Mouse (Mus musculus) heart, adult 2 months (tissue): ENCODE measurements around the gene Ddias. TPM values are rescaled to one million over a fixed set of nuclear protein-coding genes. Genes with fewer than 3 reads are reported as not detected.

ENCODE experiments used
- DNase-seq, 2 experiments: peaks; one replicate each; pipeline ENCODE4 v3.0.0; 2021
- H3K27ac ChIP-seq: fragments of 200-600 bp; 2 replicates; pipeline ENCODE4 v1.8.1; 2022
- H3K27me3 ChIP-seq: fragments of 200-500 bp; 2 replicates; pipeline ENCODE4 v1.6.1; 2012; ENCODE audit warnings: mild to moderate bottlenecking, low read length, inconsistent platforms, mixed read lengths; ENCODE audit not compliant: control insufficient read depth, insufficient read depth
- H3K36me3 ChIP-seq: fragments of 200-500 bp; 2 replicates; pipeline ENCODE4 v1.6.1; 2012; ENCODE audit warnings: low read length, inconsistent platforms; ENCODE audit not compliant: control insufficient read depth, insufficient read depth
- H3K4me1 ChIP-seq: fragments of 200-500 bp; 2 replicates; pipeline ENCODE4 v1.6.1; 2011; ENCODE audit warnings: low read length; ENCODE audit not compliant: control insufficient read depth, insufficient read depth
- H3K4me3 ChIP-seq: fragments of 200-600 bp; 2 replicates; pipeline ENCODE4 v1.8.1; 2022
- H3K79me2 ChIP-seq: fragments of 200-500 bp; replicated peaks from 2 replicates; pipeline ENCODE4 v1.6.1; 2012; ENCODE audit warnings: mild to moderate bottlenecking, inconsistent platforms, low read length, moderate library complexity, mixed read lengths; ENCODE audit not compliant: control insufficient read depth, insufficient read depth
- H3K9ac ChIP-seq: fragments of 200-500 bp; 2 replicates; pipeline ENCODE4 v1.6.1; 2012; ENCODE audit warnings: low read depth, mild to moderate bottlenecking, control low read depth, inconsistent platforms, low read length, mixed read lengths
- CTCF ChIP-seq: fragments of 200-600 bp; IDR thresholded peaks from 2 replicates; pipeline ENCODE4 v1.8.1; 2022; ENCODE audit warnings: antibody characterized with exemption, mild to moderate bottlenecking, moderate library complexity
- EP300 ChIP-seq: fragments of 200-500 bp; IDR thresholded peaks from 2 replicates; pipeline ENCODE4 v1.6.1; 2011; ENCODE audit warnings: low read depth, low read length, control low read depth; ENCODE audit not compliant: insufficient read depth
- POLR2A ChIP-seq: fragments of 200-500 bp; IDR thresholded peaks from 2 replicates; pipeline ENCODE4 v1.6.1; 2011; ENCODE audit warnings: mild to moderate bottlenecking, low read depth, low read length, control low read depth; ENCODE audit not compliant: insufficient read depth
- WGBS: fragments of 180-500 bp; shearing (Covaris S2); methylation state at CpG from one replicate; pipeline ENCODE4 v1.1.7; 2018; 5-methylcytosine and 5-hydroxymethylcytosine counted together
- intact Hi-C: fragments of 180-260 bp; cut with DNase I; formaldehyde crosslinking; loops from one replicate; pipeline ENCODE4 v1.15.1; 2025
- polyA plus RNA-seq: library from polyadenylated mRNA; depleted of rRNA; stranded (reverse); fragments of >200 nt; gene quantifications from 2 replicates; pipeline ENCODE4 v1.2.3, GENCODE M21; 2012
- total RNA-seq, 2 experiments: library from RNA; stranded (reverse); gene quantifications; 2 replicates each; pipeline ENCODE4 v1.2.3; 2021

The Ddias gene
- total and polyA plus RNA-seq, 3 experiments, result 0.16 to 0.44 (median 0.30) TPM

- no peak overlapping the region for H3K4me3 ChIP-seq
- H3K27me3 ChIP-seq, result no peaks in the 10 kb centered on the region
- H3K36me3 ChIP-seq, result no peaks in the 10 kb centered on the region
- no peak for DNase-seq
- H3K4me1 ChIP-seq, result no peaks in the 10 kb centered on the region
- intact Hi-C loops, result no loop called here
- peak; percentile 22 for TF ChIP-seq CTCF
- no peak for TF ChIP-seq EP300
- H3K27ac ChIP-seq, result no peak overlapping the region
- H3K79me2 ChIP-seq, result no peaks in the 10 kb centered on the region
- 58% methylated on average over 3 of the region's 3 CpGs for WGBS
- H3K9ac ChIP-seq, result no peak overlapping the region
These were observed 36.1 kb downstream of the Ddias start for GRCm38 (mm10) chr7:92837907-92838306.

- Histone ChIP-seq H3K79me2 (no peaks in the 10 kb centered on the region), H3K9ac (no peak overlapping the region), H3K36me3 (no peaks in the 10 kb centered on the region), H3K27ac (no peak overlapping the region), H3K4me1 (no peaks in the 10 kb centered on the region), H3K27me3 (no peaks in the 10 kb centered on the region), H3K4me3 (no peak overlapping the region)
- intact Hi-C loops, result no loop called here
- TF ChIP-seq CTCF (no peak), POLR2A (no peak), EP300 (no peak)
- 66% methylated on average over 11 of the region's 11 CpGs for WGBS
- DNase-seq, result no peak
These were observed 36.8 kb downstream of the Ddias start for GRCm38 (mm10) chr7:92837226-92837625.

GRCm38 (mm10) chr7:92836447-92836846, 37.6 kb downstream of the Ddias start:
- H3K4me3 ChIP-seq, result no peak overlapping the region
- no peak overlapping the region for H3K9ac ChIP-seq
- H3K79me2 ChIP-seq, result no peaks in the 10 kb centered on the region
- no peak for DNase-seq
- no peaks in the 10 kb centered on the region for H3K4me1 ChIP-seq
- no peaks in the 10 kb centered on the region for H3K27me3 ChIP-seq
- intact Hi-C loops, result no loop called here
- TF ChIP-seq POLR2A (no peak), CTCF (no peak), EP300 (no peak)
- H3K27ac ChIP-seq, result no peak overlapping the region
- whole genome bisulfite sequencing, result 83% methylated on average over 3 of the region's 3 CpGs
- no peaks in the 10 kb centered on the region for H3K36me3 ChIP-seq

- Histone ChIP-seq H3K79me2 (no peaks in the 10 kb centered on the region), H3K27me3 (no peaks in the 10 kb centered on the region), H3K9ac (no peak overlapping the region), H3K4me3 (no peak overlapping the region), H3K36me3 (no peaks in the 10 kb centered on the region), H3K27ac (no peak overlapping the region), H3K4me1 (no peaks in the 10 kb centered on the region)
- intact Hi-C loops, result no loop called here
- 73% methylated on average over 2 of the region's 2 CpGs for WGBS
- TF ChIP-seq CTCF (no peak), EP300 (no peak), POLR2A (no peak)
- DNase-seq, result no peak
These were observed 39.7 kb downstream of the Ddias start for GRCm38 (mm10) chr7:92834391-92834790.

- DNase-seq, result no peak
- Histone ChIP-seq H3K27me3 (no peaks in the 10 kb centered on the region), H3K27ac (no peak overlapping the region), H3K79me2 (no peaks in the 10 kb centered on the region), H3K4me3 (no peak overlapping the region), H3K9ac (no peak overlapping the region), H3K36me3 (no peaks in the 10 kb centered on the region), H3K4me1 (no peaks in the 10 kb centered on the region)
- TF ChIP-seq CTCF (no peak), POLR2A (no peak), EP300 (no peak)
- intact Hi-C loops, result no loop called here
- 63% methylated on average over 6 of the region's 6 CpGs for WGBS
These were observed 41.7 kb downstream of the Ddias start for GRCm38 (mm10) chr7:92832395-92832794.

GRCm38 (mm10) chr7:92827981-92828380, 46.1 kb downstream of the Ddias start:
- DNase-seq, result no peak
- H3K4me3 ChIP-seq, result no peak overlapping the region
- no peaks in the 10 kb centered on the region for H3K4me1 ChIP-seq
- intact Hi-C loops, result loop anchor here (2.0 kb wide), 2 partner anchors 85 to 197 kb away; no protein-coding TSS in a partner anchor
- no peak overlapping the region for H3K27ac ChIP-seq
- 23% methylated on average over 3 of the region's 3 CpGs for WGBS
- no peak overlapping the region for H3K9ac ChIP-seq
- H3K27me3 ChIP-seq, result no peaks in the 10 kb centered on the region
- TF ChIP-seq CTCF, result peak; percentile 72
- TF ChIP-seq POLR2A, result no peak
- no peaks in the 10 kb centered on the region for H3K79me2 ChIP-seq
- H3K36me3 ChIP-seq, result no peaks in the 10 kb centered on the region

- WGBS, result 92% methylated on average over 3 of the region's 3 CpGs
- intact Hi-C loops, result loop anchor here (2.0 kb wide), 1 partner anchor 83 kb away; no protein-coding TSS in a partner anchor
These were observed 47.8 kb downstream of the Ddias start for GRCm38 (mm10) chr7:92826248-92826647.

More at GRCm38 (mm10) chr7:92826248-92826647, 47.8 kb downstream of the Ddias start:
- Histone ChIP-seq H3K9ac (no peak overlapping the region), H3K4me3 (no peak overlapping the region), H3K4me1 (peaks cover 1% of the 10 kb centered on the region), H3K36me3 (no peaks in the 10 kb centered on the region), H3K79me2 (0 out of 2 replicates have a peak, but pooled peaks cover 2% of the 10 kb centered on the region), H3K27ac (no peak overlapping the region), H3K27me3 (no peaks in the 10 kb centered on the region)
- DNase-seq, result no peak
- TF ChIP-seq EP300, result no peak
- TF ChIP-seq CTCF, result no peak
- TF ChIP-seq POLR2A, result no peak
